Mouse (Mus musculus) left cerebral cortex, postnatal 25 days (tissue): Measurements from ENCODE around the gene Oser1. TPM values are rescaled to one million over a fixed set of nuclear protein-coding genes. Genes with fewer than 3 reads are reported as not detected.

ENCODE experiments used
- DNase-seq, 2 experiments: peaks; one replicate each; pipeline ENCODE4 v3.0.0; 2022; ENCODE audit warnings: low spot score in 2 of 2, mixed read lengths in 1 of 2
- intact Hi-C: fragments of 180-260 bp; cut with DNase I; formaldehyde crosslinking; loops from one replicate; pipeline ENCODE4 v1.15.1; 2025
- total RNA-seq, 2 experiments: library from RNA; stranded (reverse); gene quantifications; 2 replicates each; pipeline ENCODE4 v1.2.3; 2021

Gene Oser1
- total RNA-seq, 2 experiments from 2014 or later, result 22.9 to 24.6 TPM

- no peak for DNase-seq
- intact Hi-C loops, result no loop called here
Measured at GRCm38 (mm10) chr2:163370175-163370574, 54.3 kb downstream of the Oser1 start.

- intact Hi-C loops, result no loop called here
- no peak for DNase-seq
Measured at GRCm38 (mm10) chr2:163364785-163365541, 59.5 kb downstream of the Oser1 start.

- intact Hi-C loops, result no loop called here
- DNase-seq, result no peak
Measured at GRCm38 (mm10) chr2:163362940-163363921, 61.3 kb downstream of the Oser1 start.

- intact Hi-C loops, result no loop called here
- DNase-seq, result no peak
Measured at GRCm38 (mm10) chr2:163360858-163361623, 63.5 kb downstream of the Oser1 start.

GRCm38 (mm10) chr2:163359253-163359652 is 65.2 kb downstream of the Oser1 start:
- no peak for DNase-seq
- intact Hi-C loops, result no loop called here

- no peak for DNase-seq
- intact Hi-C loops, result no loop called here
Measured at GRCm38 (mm10) chr2:163358662-163359061, 65.8 kb downstream of the Oser1 start.

GRCm38 (mm10) chr2:163356113-163356840 is 68.2 kb downstream of the Oser1 start:
- DNase-seq, result no peak
- intact Hi-C loops, result no loop called here

Other genes with a start within 250 kb of the Oser1 start
- 10 to 100 TPM; 24.6 to 27.5 TPM for gene Tox2, start 221.6 kb downstream of the Oser1 start, total RNA-seq
- gene Jph2, start 26.7 kb downstream of the Oser1 start, total RNA-seq, result under 1 TPM; 0.46 to 0.48 TPM
- gene Gdap1l1, start 13.8 kb upstream of the Oser1 start, total RNA-seq, result 10 to 100 TPM; 68.8 to 77.1 TPM
- 10 to 100 TPM; 19.3 to 20.3 TPM for gene Fitm2, start 47.9 kb upstream of the Oser1 start, total RNA-seq
- gene R3hdml, start 67.6 kb upstream of the Oser1 start, total RNA-seq, result not detected
- gene Hnf4a, start 82.1 kb upstream of the Oser1 start, total RNA-seq, result not detected
- gene Ttpal, start 177.6 kb upstream of the Oser1 start, total RNA-seq, result 10 to 100 TPM; 69.4 to 71.3 TPM
- 100 to 1,000 TPM; 243 to 244 TPM for gene Serinc3, start 220.4 kb upstream of the Oser1 start, total RNA-seq
- 100 to 1,000 TPM; 132 to 133 TPM for gene Pkig, start 233.7 kb upstream of the Oser1 start, total RNA-seq